Mouse (Mus musculus) brain, embryonic 14.5 days (tissue): ENCODE measurements at regions not wholly inside any gene's neighbourhood (a gene's known extent, or its start where the extent isn't known, plus 50 kb on each side); places are given as distances from the start of the nearest gene placed in this dataset.

Source experiments
- CTCF ChIP-seq: fragments of 200-500 bp; IDR thresholded peaks from 2 replicates; pipeline ENCODE4 v1.5.1; 2012; ENCODE audit warnings: inconsistent platforms, mild to moderate bottlenecking, moderate library complexity, borderline replicate concordance; ENCODE audit not compliant: insufficient read depth, insufficient read length; ENCODE audit errors: extremely low read depth
- POLR2A ChIP-seq: fragments of 200-500 bp; IDR thresholded peaks from 2 replicates; pipeline ENCODE4 v1.6.1; 2012; ENCODE audit warnings: mild to moderate bottlenecking, inconsistent platforms, borderline replicate concordance; ENCODE audit not compliant: poor library complexity, insufficient read depth, insufficient read length, severe bottlenecking; ENCODE audit errors: extremely low read depth

DNA sequence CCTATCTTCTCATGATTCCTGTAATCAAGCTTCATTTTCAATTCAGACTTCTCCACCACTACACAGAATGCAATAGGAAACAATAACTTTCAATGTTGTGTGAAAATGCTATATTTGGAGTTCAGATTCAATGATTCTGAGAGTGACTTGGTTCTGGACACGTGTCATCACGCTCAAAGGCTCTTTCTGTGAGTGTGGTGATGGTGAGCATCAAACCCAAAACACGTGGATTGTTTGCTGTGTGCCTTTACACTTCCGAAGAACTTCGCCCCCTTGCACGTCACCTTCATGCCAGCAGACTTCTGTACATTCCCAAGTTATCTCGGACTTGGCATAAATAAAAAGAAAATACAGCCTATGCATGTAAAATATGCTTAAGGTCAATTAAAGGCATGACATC lies 425.1 kb upstream of the Tbc1d2b start:
- TF ChIP-seq CTCF, result no peak
- no peak for TF ChIP-seq POLR2A
